Mouse (Mus musculus) c-Kit-negative CD71-positive TER-119-positive erythroid progenitor cells, embryonic 14.5 days (primary cell): Measurements from ENCODE around the gene Msantd1.
A peak's percentile ranks its signal among the peaks of the same experiment; 100 is the strongest.

Experiments
- DNase-seq: peaks from one replicate; pipeline ENCODE4 v3.0.0-alpha.2; 2013; ENCODE audit warnings: low read depth, low spot score

The Msantd1 gene

GRCm38 (mm10) chr5:34924519-34924918 is 16.7 kb downstream of the Msantd1 start:
- no peak for DNase-seq

GRCm38 (mm10) chr5:34927648-34928047 is 19.8 kb downstream of the Msantd1 start:
- no peak for DNase-seq

DNA sequence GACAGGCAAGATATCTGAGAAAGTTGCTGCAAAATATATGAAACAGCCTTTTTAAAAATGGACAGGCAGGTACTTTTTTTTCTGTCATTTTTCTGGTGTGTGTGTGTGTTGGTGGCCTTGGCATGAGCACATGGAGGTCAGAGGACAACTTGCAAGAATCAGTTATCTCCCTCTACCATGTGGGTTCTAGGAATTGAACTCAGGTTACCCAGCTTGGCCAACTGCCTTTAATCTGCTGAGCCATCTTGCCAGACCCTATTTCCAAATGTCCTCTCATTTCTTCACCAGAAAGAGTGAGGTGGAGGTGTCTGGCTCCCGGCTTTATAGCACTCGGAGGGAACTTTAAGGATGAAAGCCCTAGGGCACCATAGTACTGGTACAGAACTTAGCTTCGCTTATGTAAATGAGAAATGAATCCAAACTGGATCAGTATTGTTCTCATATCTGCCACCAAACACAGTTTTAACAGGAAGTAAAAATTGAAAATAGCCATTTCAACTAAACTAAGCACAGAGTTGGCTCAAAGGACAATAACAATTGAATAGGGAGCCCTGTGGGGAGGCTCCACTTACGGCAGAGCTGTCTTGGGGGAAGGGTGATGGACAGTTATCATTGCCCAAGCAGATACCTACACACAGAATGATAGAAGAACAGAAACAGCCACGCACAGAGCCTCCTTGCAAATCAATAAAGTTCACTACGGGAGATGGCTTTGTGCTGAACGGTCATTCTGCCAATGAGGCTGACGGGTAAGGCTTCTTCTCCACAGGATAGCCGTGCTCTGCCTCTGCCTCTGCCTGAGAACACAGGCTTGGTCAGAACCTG is 22.6 kb downstream of the Msantd1 start:
- DNase-seq = peak; percentile 61

- DNase-seq = no peak
These were observed 23.3 kb downstream of the Msantd1 start for GRCm38 (mm10) chr5:34931091-34931490.

DNA sequence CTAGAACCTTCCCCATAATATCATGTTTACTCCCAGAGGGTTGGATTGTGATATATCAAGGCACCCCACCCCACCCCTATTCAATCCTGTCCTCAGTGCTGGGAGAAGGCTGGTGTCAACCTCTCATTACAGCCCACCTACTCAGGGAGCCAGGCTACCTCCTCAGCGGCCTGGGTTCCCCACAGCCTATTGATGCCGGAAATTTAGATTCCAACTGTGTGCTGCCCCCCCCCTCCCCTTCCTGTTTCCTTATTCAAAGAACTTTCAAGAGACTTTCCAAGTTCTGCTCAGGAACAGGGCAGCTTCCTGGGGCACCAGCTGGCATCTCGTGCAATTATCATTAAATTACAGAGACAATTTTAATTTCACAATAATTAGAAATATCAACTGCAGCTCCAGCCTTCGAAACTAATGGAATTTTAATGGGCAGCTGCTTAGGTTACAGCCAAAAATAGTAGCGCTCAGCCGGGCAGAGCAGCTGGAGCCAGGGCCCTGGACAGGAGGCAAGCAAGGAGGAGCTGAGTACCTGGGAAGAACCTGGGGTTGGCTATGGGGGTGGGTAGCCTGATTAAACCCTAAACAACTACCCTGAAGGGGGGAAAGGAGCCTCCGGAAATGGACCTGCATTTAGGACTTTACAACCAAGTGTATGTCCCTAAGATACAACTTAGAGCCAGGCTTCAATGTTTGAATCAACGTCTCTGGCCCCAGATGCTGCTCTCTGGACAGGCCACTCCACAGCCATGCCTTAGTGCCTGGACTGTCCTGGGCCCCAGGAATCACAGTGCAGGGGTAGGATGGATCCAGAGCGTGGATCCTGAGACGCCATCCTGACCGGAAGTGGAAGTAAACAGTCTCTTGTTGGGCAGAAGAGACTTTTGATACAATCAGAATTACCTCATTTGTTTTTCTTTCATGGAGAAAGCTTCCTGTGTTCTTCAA is 24.0 kb downstream of the Msantd1 start:
- DNase-seq = no peak

- no peak for DNase-seq
These were observed 24.6 kb downstream of the Msantd1 start for GRCm38 (mm10) chr5:34932458-34932806.

GRCm38 (mm10) chr5:34933461-34933860 is 25.6 kb downstream of the Msantd1 start:
- no peak for DNase-seq

GRCm38 (mm10) chr5:34941710-34942470 is 34.1 kb downstream of the Msantd1 start:
- DNase-seq = no peak

GRCm38 (mm10) chr5:34943428-34943827 is 35.6 kb downstream of the Msantd1 start:
- no peak for DNase-seq

DNA sequence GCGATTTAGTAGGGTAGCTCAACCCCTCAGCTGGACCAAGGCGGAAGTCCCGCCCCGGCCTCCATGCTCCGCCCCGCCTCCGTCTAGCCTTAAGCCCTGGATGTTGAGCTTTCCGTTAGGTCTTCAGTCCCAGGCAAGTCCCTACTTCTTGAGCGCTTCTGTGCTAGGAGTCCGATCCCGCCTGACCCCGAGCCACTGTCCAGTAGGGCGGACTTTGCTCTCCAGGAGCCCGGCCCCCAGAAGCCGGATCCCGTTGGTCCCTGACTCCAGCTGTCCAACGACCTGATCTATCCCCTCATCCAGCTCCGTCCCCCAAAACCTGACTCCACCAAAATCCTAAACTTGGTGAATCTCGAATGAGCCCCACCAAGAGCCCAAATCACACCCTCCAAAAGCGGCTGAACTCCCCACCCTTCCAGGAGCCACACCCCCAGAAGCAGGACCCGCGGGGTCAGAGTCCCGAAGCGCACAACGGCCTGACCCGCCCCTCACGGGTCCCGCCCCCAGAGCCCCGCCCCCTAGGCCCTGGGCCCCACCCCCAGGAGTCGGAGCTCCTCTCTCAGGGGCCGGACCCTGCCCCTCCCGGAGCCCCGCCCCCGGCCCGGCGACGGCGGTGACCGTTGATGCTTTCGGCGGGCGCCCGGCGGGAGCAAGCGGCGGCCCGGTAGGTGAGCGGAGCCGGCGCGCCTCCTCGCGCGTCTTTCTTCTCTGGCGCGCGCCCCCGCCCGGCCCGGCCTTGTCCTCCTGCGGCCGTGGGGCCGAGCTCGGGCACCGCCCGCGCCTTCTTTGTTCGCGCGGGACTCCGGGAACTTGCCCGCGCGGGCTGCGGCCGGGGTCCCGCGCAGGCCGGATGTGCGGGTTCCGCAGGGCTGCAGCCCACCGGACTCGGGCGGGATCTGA is 41.3 kb downstream of the Msantd1 start, which contains the start of gene Rgs12:
Rgs12 (plus strand) TSS at position 585 of the 900 bp plus-strand sequence.
- peak; percentile 77 for DNase-seq

- no peak for DNase-seq
These were observed 42.0 kb downstream of the Msantd1 start for GRCm38 (mm10) chr5:34949769-34950211.

GRCm38 (mm10) chr5:34950486-34951160 is 42.8 kb downstream of the Msantd1 start:
- no peak for DNase-seq

- DNase-seq = no peak
These were observed 43.5 kb downstream of the Msantd1 start for GRCm38 (mm10) chr5:34951161-34951834.

GRCm38 (mm10) chr5:34954508-34954907 is 46.7 kb downstream of the Msantd1 start:
- no peak for DNase-seq

DNA sequence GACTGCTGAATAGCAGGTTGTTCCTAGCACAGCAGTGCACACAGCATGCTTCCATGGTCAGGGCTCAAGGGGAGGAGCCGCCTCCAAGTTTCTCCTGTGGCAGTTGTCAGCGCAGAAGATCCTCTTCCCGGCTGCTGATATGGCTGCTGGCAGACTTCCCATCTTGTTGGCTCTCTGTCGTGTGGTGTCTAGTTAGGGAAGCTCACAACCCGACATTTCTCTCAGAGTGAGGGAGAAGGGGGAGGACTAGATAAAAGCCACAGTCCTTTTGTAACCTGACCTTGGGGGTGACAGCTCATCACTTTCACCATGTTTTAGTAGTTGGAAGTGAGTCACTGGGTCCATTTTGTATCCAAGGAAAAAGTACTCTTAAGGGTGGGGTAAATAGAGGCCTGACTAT is 47.8 kb downstream of the Msantd1 start:
- DNase-seq = no peak

DNA sequence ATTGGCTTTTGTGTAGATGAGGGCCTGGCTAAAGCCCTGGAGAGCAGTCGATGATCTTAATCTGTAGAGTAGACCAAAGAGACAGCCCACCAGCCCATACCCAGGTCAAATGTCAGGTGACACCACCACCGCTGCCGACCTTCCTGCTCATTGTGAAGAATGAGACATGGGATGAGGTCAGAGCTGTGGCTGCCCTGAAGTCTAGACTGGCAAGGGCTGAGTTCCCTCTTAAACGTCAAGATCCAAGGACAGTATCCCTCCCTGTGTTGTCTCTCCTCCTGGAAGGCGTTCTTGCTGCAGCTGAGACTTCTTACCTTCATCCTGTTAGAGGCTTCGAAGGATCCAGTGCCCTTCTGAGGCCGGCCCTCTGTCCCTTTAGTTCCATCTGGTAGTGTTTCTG is 48.3 kb downstream of the Msantd1 start:
- DNase-seq = no peak

DNA sequence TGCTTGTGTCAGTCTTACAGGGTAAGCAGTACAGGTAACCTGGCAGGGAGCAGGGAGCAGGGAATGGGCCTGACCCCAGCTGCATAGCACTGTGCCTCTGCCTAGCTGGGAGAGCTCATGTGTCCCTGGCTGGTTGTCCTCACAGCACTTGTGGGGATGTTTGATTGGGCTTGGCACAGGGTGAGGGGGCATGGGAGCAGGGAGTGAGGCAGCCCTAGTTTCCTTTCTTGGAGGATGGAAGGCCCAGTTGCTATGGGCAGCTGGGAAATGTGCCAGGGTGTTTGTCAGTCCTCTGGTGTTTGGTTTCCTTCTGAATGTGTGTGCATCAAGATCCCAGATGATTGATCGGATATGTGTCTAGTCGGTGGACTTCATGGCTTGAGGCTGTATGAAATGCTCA is 49.2 kb downstream of the Msantd1 start:
- DNase-seq = no peak

DNA sequence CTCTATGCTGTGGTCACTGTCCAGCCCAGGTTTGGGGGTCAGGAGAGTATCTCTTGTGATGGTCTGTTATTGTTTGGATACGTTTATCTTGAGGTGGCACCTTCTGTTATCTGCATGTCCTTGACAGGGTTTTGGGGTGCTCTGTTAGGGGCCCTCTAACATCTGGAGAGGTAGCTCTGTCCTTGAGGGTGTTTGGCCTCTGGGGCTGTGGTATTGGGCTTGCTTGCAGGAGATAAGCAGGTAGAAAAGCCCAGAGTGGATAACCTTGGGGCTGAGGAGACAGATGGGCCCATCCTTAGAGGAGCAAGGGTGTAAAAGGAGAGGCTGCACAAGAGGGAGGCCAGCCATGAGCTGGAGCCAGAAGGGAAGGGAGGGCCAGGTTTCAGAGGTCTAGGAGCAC is 52.2 kb downstream of the Msantd1 start:
- DNase-seq = peak; percentile 55

GRCm38 (mm10) chr5:34965531-34965930 is 57.7 kb downstream of the Msantd1 start:
- no peak for DNase-seq
